Mouse (Mus musculus): Measurements from ENCODE around the gene Thada.

The Thada gene

DNA sequence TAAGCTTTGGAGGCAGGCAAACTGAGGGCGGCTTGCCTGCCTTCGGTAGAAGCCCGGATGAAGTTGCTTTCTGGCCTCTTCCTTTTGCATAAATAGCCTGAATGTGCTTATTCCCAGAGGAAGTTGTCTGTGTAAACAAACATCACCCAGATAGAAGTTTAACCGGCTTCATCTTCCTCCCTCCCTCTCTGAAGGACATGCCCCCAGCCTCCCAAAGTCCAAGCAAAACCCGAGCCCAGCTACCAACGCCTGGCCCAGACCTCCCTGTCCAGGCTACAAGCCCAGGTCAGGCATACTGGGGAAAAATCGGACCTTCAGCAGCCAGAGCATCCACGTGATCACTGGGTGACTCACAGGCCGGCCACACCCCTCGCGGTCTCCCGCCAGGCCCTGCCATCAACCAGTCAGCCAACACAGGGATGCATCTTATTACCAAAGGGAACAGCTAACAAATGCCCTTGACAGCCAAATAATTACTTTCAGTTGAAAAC, 282.7 kb downstream of the Thada start:
- peak in 1 of 2 experiments; percentile 41 for DNase-seq

DNA sequence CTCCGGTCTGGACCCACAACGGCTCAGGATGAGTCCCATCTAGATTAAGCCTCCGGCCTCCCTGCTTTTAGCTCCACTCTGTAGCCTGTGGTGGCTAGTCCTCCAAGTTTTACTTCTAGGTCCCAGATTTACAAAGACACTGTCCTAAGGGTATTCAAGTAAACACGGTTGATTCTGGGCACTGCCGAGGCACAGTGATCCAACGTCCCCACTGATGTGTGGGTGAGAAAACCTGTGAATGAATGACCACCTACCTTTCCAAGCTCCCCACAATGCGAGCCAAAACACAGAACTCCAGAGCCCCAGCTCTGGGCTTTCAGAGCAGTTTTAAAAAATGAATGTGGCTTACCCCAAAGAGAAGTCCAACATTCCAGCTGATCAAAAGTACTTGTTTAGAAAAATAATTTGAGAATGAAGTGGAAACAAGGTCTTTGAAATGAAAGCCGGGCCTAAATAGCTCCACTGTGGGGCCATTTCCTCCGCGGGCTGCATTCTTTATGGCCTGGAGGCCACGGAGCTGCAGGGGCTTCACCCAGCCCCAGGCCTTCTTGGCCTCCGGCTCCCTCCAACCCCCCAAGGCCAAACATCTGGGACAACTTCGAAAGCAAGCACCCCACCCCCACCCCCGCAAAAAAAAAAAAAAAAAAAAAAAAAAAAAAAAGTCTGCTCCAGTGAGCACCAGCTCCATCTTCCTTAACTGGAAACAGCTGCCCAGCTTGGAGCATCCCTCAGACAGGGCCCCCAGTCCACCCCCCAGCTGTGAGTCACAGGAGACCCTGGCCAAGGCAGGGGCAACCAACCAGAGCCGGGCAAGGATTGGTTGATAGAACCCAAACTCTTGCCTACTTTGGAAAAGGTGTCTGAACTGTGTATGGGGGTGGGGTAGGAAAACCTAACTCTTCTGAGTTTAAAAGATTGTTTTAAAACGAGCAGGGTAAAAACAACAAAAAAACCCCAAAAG, 283.4 kb downstream of the Thada start:
- DNase-seq = no peak

DNA sequence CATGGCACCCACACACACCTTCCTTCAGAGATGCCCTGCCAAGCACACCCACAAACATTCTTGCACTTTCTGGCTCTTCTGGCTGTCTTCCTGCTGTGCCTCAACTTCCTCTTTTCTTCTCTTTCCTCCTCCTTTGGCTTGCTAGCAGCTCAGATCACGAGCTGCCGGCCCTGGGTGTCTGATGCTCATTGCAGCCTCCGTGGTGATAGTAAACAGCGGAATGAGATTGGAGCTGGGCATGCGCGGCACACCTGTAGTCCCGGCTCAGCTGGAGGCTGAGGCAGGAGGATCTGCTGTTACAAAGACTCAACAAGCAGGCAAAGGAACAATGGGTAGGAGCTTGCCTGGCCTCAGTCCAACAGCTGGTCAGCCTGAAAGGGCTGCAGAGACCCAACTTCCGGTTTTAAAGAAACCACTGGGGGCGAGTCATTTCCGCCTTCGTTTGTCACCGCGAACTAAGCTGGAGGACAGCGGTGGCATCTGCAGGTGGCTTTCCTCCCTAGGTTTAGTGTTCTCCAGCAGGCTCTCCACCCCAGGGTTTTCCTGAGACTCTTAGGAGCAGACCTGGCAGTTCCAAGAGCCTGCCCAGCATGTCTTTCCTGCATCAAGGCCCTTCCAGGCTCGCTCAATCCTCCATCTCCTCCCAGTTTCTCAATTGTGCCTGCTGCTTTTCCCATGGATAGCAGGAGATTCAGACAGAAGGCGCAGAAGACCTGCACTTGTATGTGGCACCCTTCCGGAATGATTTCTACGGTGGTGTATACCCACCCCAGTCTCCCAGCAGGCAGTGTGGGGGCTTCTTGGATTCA, 284.3 kb downstream of the Thada start:
- DNase-seq = no peak

GRCm38 (mm10) chr17:84180715-84181501, 285.1 kb downstream of the Thada start:
- DNase-seq = no peak

DNA sequence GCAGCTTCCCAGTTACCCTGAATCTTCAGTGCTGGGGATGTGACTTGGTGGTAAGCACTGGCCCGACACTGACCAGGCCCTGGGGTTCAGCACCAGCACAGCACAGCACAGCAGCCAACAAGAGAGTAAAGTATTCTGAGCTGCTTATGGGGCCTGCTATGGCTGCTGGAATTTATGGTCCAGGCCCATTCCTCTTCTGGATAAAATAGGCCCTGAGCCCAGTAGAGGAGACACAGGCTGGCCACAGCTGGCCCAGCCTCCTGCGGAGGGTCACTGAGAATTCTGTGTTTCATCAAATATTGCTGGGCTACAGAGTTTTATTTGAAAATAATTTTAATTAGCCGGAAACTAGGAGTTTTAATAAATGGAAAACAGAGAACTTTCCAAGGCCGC, 286.0 kb downstream of the Thada start:
- DNase-seq = no peak

DNA sequence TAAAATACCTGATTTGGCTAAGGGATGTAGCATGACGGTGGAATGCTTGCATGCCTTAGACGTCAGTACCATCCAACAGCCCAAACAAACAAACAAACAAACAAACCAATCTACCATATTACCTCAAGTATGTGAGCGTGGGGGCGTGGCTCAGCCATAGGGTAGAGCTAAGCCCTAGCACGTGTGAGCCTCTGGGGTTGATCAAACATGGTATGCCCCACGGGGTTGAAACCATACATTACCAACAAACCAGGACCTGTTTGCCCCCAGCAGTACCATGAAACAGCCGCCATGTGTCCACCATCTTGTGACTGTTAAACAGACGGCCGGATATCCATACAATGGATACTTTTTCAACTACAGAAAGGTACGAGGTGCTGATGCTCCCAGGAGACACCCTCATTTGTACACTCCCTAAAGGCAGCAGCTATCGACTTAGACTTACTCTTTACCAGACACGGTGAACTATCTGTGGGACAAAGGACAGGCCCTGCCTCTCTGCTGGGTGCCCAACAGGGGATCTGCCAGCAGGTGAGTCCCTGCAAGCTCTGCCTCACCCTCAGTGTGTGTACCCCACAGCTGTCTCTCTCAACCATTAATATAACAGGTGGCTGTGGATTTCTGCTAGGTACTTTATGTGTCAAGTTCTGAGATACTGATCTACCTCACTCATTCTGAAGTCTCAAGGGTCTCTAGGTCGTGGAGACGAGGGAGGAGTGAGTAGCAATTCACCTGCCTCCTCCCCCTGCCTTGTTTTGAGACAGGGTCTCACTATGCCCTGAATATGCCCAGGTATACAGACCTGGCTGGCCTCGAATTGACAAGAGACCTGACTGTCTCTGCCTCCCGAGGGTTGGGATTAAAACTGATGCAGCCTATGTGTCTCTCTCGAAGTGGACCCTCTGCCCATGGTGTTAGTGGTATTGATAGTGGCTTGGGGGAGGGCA, 286.7 kb downstream of the Thada start:
- DNase-seq = no peak

GRCm38 (mm10) chr17:84177481-84177880, 288.5 kb downstream of the Thada start:
- no peak for DNase-seq

- DNase-seq = no peak
These were observed 289.6 kb downstream of the Thada start for GRCm38 (mm10) chr17:84176446-84176845.

- DNase-seq = no peak
These were observed 290.8 kb downstream of the Thada start for GRCm38 (mm10) chr17:84175196-84175595.

- peak in 1 of 2 experiments; percentile 0 for DNase-seq
These were observed 298.6 kb downstream of the Thada start for GRCm38 (mm10) chr17:84167377-84167776.

GRCm38 (mm10) chr17:84166135-84166860, 299.7 kb downstream of the Thada start:
- peak in 1 of 2 experiments; percentile 0 for DNase-seq

- DNase-seq = no peak
These were observed 300.3 kb downstream of the Thada start for GRCm38 (mm10) chr17:84165735-84166134.

DNA sequence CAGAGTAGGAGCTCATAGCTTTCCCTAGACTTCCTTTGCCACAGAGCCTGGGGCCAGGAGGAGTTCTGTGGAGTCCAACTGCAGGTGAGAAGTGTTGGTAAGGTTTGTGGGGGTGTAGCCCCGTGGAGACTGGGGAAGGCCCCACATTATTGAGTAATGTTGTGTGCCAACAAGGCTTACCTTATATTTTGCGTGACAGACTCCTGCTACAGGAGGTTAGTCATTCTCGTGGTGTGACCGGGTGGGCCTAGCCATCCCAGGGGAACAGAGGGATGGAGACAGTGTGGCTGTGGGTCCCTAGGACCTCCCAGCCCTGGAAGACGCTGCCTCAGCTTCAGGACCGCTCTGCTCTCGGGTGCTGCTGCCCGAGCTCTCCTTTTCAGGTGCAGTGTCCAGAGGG, 301.9 kb downstream of the Thada start:
- DNase-seq = peak in 1 of 2 experiments; percentile 0

DNA sequence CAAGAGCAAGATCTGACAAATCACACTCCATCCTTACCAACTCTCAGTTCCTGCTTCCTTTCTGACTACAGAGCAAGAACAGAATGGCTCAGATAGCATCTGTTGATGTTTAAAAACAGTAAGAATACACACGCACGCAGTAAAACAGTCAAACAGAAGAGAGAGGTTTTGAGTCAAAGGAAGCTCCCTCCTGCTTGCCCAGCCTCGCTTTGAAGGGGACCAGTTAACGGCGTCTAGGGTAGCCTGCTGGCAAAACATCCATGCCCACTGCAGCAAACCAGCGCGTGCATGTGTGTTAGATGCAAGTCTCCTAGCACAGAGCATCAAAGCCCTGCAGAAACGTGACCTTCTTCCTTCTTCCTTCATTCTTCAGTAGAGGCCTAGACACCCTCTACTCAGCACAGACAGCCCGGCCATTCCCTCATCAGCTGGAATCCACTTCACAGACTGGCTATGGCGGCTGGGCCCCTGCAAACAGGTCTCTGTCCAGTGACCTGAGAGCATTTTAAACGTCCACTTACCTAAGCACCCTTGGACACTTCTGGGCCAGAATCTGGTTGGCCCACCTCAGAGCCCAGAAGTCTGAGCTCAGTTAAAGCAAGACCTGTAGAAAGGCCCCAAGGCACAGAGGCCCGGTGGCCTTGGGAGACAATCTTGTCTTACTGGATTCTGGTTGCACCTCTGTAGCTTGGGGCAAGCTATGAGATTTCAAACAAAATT, 302.8 kb downstream of the Thada start:
- DNase-seq = peak in 1 of 2 experiments; percentile 1

- DNase-seq = peak in 1 of 2 experiments; percentile 0
These were observed 303.7 kb downstream of the Thada start for GRCm38 (mm10) chr17:84162211-84162760.

DNA sequence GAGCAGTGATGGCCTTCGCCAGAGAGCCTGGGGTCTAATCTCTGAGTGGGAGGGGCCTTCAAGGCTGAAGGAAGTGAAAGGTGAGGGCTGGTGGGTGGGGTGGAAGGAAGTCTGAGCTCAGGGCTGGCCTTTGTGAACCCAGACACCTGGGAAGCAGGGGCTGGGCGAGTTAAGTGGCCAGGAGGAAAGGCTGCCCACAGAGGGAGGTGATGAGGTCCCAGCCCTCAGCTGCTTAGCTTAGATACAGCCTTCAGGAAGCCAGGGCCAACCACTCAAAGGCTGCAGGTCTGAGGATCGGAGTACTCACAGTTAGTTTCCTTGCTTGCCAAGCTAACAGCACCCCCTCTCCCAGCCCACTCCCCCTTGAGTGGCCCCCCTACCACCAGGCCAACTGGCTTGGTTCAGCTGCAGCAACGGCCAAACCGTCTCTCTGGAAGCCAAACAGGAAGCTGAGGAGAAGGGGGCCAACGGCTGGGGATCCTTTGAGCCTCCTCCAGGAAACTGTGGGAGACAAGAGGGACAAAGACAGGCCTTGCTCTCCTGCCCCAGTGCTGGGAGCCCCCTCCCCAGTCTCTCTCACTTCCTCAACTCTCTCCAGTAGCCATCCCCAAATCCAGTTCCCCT, 304.7 kb downstream of the Thada start:
- peak in 1 of 2 experiments; percentile 5 for DNase-seq

DNA sequence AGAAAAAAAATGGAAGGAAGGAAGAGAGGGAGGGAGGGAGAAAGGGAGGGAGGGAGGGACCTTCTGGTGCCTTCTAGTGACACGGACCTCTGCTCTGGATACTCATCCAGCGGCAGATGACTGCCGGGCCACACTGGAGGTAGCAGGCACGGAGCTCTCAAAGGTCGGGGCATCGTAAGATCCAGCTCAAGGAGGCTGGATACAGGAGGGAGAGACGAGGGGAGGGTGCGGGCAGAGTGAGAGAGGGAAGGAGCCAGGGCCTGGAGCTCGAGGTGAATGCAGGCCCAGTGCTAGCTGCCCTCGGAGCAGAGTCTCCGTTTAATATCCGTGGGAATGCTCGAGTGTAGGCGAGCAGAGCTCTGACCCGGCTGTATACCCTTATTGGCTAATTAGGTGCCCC, 307.1 kb downstream of the Thada start:
- no peak for DNase-seq

- no peak for DNase-seq
These were observed 307.6 kb downstream of the Thada start for GRCm38 (mm10) chr17:84158461-84158795.

Data from cerebellum, postnatal 36 days (tissue).